Mouse (Mus musculus): ENCODE measurements around the gene Gsc2. TPM values are rescaled to one million over a fixed set of nuclear protein-coding genes. Genes with fewer than 3 reads are reported as not detected.

Gene Gsc2
- total RNA-seq, 2 experiments from 2014 or later: not detected

- DNase-seq (ENCODE audit: low spot score in 2 of 2): no peak
Measured at GRCm38 (mm10) chr16:17865293-17865692, 49.6 kb downstream of the Gsc2 start.

Other genes with a start within 250 kb of the Gsc2 start
- 10 to 100 TPM; 65.4 to 80.2 TPM for gene Med15, start 182.2 kb downstream of the Gsc2 start, total RNA-seq (2021)
- gene Klhl22, start 155.4 kb downstream of the Gsc2 start, total RNA-seq (2021): 100 to 1,000 TPM in 1 of 2 experiments, 10 to 100 TPM in 1; 91.8 to 108 TPM
- gene Scarf2, start 117.8 kb downstream of the Gsc2 start, total RNA-seq (2021): 1 to 10 TPM; 3.9 TPM
- gene B830017H08Rik, start 81.9 kb downstream of the Gsc2 start, total RNA-seq (2021): 1 to 10 TPM; 5.8 to 6.3 TPM
- 10 to 100 TPM; 12.9 to 13.8 TPM for gene Car15, start 76.7 kb downstream of the Gsc2 start, total RNA-seq (2021)
- 1 to 10 TPM; 1.9 to 2.4 TPM for gene Gm20518, start 23.4 kb downstream of the Gsc2 start, total RNA-seq (2021)
- gene Tssk1, start 20.8 kb downstream of the Gsc2 start, total RNA-seq (2021): not detected
- 100 to 1,000 TPM; 105 to 111 TPM for gene Dgcr2, start 16.5 kb downstream of the Gsc2 start, total RNA-seq (2021)
- not detected for gene Tssk2, start 16.4 kb downstream of the Gsc2 start, total RNA-seq (2021)
- gene Ess2, start 3.7 kb downstream of the Gsc2 start, total RNA-seq (2021): 10 to 100 TPM; 27.8 to 32.2 TPM
- 10 to 100 TPM; 60.4 to 61.2 TPM for gene Slc25a1, start 13.2 kb upstream of the Gsc2 start, total RNA-seq (2021)
- under 1 TPM in 1 of 2 experiments, not detected in 1; 0.99 TPM for gene Vpreb2, start 65.4 kb upstream of the Gsc2 start, total RNA-seq (2021)
- 10 to 100 TPM; 85.1 to 86.3 TPM for gene Dgcr6, start 137.8 kb upstream of the Gsc2 start, total RNA-seq (2021)
- 10 to 100 TPM; 31.0 to 43.6 TPM for gene Prodh, start 175.1 kb upstream of the Gsc2 start, total RNA-seq (2021)
- gene Rtn4r, start 212.6 kb upstream of the Gsc2 start, total RNA-seq (2021): 10 to 100 TPM; 77.1 to 85.6 TPM

All from layer of hippocampus, postnatal 14 days (tissue).